Mouse (Mus musculus) embryo, embryonic 10 days (tissue): ENCODE measurements around the gene Fam180a.

Experiments
- DNase-seq: peaks from one replicate; pipeline ENCODE4 v3.0.0-alpha.2; 2015; ENCODE audit warnings: low spot score

Fam180a gene

DNA sequence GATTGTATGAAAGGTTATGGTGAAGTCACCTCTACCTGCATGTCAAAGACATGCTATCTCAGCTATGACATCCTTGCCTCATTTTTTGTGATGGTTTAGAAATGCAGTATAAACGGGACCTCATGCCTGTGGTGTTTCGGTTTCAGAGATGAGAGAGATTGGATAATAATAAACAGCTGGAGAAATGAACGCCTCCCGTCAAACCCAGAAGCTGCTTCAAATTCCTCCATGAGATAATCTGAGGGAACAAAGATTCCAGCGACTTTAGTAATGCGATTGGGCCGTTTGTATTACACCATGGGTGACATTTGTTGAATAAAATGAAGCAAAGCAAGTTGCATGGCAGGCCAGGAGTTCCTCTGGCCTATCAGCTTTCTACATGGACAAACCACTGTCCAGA, 16.5 kb downstream of the Fam180a start:
- DNase-seq, result no peak

DNA sequence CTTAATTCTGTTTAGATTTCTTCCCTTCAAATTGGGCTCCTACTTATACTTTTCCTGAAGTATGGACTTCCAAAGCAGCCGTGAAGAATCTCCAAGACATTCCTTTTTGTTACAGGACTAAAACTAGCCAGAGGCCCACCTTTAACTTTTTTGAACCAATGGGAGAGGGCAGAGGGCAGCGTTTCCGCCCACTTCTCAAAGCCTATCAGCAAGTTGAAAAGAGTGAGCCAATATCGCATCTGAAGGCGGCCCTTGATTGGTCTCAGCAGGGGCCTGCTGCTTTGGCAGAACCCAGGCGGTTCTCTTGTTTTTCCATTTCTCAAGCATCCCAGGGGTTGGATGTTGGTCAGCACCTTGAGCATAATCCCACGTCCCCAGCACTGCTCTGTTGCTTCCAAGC, 17.9 kb downstream of the Fam180a start, which contains the start of gene Slc13a4:
Gene Slc13a4 (minus strand): TSS at position 95 of the 400 bp plus-strand sequence.
- DNase-seq, result no peak

DNA sequence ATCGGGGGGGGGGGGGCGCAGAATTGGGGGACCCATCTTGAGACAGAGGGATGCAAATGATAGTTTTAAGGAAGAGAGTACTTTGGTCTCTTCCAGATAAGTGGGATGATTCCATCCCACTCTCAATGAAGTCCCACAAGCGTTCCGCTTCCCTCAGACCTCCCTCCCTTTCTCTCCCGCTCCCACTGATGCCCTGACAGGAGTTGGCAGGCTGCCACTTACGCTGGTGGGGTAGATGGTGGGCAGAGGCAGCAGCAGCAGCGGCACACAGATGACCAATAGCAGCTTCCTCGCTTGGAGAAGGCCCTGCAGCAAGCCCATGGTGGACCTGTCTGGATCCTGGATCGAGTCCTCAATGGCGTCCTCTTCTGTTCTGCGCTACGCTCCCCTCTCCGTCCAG, 18.8 kb downstream of the Fam180a start:
- DNase-seq, result no peak

DNA sequence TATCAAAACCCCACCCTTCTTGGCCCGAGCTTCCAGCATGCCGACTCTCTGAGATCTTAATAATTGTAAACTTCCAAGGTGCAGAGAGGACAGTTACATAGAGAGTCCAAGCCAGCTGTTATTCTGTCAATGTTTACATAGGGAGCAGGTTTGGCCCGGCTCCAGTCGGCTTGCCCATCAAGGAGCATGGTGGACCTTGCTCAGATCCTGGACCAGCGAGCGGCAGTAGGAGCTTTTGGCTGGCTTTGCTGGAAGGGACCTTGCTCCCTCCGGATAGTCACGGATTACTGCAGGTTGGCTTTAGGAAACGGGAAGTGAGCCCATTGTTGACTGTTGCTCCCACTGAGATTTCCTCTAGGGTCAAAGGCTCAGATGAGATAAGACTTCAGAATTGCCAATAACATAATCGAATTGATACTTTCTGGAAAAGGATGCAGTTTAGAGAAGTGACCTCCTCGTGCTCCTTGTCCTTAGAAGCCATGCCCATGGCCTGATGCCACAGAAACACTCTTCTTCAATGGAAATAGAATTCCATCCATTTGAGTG, 22.5 kb downstream of the Fam180a start:
- no peak for DNase-seq

DNA sequence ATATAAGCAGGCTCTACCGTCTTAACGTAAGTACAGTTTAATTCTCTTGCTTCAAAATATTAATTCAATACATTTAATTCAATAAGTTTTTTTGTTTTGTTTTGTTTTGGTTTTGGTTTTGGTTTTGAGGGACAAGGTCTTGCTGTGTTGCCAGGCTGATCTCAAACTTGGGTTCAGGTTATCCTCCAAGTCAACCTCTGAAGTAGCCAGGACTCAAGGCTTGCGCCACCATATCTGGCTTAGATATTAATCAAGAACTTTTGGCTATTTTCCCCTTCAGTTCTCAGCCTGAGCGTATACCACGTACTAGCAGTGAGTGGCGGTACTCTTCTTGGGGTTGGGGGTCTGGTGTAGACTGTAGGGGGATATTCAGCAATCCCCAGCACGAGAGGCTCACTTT, 23.4 kb downstream of the Fam180a start:
- no peak for DNase-seq

DNA sequence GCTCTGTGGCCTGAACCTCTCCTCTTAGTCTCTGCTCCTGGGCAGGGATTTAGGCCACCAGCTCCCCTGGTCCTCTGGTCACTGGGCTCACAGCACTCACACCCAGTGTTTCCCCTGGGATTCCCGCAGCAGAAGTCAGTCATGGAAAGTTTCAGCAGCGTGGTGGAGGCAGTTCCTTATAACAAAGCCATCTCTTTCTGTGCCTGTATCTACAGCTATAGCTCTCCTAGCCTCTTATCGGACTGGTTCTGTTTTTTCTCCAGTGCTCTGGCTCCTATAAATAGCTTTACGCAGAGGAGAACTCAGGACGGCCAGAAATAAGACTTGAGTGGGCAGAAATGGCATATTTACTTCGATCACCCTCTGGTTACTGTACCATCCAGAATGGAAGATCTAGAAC, 27.6 kb downstream of the Fam180a start:
- DNase-seq, result no peak

DNA sequence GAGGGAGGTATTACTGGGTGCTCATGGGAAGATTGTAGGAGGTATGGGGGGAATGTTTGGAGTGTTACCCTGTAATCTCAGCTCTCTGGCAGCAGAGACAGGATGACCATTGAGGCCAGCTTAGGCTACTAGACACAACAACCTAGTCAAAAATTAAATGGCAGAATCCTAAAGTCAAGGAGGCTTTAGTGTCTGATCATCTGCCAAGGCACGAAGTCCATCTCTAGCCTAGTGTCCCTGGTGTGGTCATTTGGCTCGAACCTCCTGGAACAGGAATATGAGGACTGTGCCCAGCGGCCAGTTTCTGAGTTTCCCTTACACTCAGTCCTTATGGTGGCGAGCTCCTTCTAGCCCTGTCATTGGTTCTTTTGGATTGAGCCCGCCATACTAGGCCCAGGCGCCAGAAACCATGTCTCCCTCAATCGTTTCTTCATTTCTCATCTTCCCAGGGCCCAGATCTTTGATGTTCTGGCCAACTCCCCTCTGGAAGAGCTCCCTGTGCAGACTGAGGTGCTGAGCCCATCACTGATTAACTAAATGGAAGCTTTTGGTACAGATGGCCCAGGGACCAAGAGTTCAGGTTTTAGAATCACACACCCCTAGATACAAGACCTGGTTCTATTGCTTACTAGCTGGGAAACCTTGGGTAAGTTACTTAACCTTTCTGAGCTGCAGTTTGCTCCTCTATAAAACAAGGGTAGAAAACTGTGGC, 28.3 kb downstream of the Fam180a start:
- DNase-seq, result no peak

DNA sequence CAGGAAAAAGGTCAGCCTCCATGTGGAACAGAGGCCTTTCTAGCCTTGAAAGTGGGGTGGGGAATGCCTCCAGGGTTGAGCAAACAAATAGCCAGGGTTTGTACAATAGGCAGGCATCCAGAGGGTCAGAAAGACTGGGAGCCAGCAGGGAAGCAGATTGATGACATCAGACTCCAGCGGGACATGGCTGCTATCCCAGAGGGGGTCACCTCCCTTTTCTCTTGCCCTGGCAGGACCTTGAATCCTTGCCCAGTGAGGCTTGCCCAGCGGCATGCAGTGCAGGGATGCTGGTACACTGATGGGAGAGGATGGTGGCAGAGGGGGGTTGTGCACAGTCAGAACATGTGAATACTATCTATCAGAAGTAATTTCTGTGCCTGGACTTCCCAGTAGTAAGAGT, 28.9 kb downstream of the Fam180a start:
- no peak for DNase-seq

DNA sequence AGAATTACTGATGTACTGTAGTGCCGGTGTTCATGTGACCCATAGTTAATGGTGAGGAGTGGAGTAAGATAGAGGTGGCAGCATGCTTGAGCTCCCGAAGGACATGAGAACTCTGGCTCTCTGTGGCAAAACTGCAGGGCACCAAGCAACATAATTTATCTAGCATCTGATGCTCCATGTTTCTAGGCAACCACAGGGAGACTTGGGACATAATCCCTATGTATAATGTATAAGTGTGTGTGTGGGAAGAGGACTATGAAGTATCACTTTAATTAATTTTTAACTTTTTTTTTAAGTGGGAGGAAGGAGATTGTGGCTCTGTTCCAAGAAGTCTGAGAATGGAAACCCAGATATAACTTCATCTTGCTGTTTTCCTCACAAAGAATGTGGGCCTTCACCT, 31.0 kb downstream of the Fam180a start:
- DNase-seq, result no peak

DNA sequence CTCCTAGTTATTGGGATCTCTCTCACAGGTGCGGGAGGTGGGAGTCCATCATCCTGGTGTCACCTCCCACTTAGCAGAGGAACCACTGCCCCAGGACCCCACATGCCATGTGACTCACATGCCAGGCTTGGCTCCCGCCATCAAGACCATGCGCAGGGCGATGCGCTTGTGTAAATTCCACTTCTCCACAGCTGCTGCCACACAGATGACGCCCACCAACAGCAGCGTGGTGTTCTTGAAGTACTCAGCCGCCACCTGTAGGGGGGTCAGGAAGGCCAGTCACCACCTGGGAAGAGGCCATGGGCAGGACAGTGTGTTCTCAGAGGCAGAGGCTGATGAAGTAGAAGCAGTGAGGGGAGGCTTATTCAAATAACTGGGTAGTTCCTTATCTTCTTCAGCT, 36.3 kb downstream of the Fam180a start:
- no peak for DNase-seq

DNA sequence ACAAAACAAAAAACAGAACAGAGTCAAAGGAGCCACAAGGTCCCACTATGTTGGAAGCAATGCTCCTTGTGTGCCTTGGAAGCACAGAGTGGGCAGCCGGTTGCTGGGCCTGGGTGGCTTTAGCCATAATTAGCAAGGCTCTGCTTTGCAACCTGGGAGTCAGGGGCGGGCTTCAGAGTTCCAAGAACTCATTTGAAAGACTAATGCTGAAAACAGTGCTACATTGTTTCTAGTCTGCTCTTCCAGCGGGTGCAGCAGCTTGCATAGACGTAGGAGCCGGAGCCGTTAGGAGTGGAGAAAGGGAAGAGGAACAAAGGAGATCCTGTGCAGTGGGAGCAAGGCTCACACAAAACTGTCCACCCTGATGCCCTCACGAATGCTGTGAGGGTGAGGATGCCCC, 37.0 kb downstream of the Fam180a start:
- DNase-seq, result no peak

DNA sequence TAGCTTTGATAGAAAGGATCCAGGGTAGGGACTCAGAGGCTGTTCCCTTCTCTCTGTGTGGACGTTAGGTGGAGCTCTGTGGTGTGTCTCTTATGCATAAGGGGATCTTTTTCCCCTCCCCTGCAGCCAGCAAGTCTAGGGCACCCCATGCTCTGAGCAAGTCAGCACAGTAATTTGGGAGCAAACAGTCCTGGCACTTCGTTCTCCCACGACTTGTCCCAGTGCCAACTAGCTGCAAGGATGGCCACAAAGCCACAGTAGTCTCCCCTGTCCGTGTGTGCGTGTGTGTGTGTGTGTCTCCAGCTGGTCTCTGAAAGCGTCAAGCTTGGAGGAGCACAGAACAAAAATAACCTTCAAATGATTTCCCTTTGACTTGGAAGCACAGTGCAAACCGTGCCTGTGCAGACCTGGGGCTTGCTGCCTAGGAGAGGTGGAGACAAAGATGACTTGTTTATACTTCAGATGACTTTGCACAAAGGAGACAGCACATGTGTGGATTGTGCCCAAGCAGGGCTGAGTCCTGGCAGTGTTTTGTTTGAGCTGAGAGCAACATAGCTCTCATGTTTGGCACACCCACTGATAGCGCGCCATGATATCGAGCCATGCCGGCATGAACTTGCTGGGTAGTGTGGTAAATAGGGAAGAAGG, 37.7 kb downstream of the Fam180a start:
- no peak for DNase-seq

DNA sequence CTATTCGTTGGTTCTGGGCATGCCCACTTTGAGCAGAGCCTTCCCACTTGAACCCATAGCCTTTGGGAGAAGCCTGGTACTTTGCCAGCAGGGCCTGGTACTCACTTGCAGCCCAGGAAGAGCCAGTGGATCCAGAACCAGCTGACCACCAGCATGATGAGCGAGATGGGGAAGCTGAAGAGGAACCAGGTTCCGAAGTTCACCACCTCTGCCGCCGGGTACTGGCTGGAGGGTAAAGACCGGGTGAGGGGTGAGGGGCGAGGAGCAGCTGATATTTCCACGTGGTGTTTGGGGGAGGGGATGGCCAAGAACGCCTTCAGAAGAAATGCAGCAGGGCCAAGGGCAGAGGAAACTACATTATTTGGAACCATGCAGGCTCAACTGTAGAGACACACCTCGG, 46.6 kb downstream of the Fam180a start:
- DNase-seq, result no peak

DNA sequence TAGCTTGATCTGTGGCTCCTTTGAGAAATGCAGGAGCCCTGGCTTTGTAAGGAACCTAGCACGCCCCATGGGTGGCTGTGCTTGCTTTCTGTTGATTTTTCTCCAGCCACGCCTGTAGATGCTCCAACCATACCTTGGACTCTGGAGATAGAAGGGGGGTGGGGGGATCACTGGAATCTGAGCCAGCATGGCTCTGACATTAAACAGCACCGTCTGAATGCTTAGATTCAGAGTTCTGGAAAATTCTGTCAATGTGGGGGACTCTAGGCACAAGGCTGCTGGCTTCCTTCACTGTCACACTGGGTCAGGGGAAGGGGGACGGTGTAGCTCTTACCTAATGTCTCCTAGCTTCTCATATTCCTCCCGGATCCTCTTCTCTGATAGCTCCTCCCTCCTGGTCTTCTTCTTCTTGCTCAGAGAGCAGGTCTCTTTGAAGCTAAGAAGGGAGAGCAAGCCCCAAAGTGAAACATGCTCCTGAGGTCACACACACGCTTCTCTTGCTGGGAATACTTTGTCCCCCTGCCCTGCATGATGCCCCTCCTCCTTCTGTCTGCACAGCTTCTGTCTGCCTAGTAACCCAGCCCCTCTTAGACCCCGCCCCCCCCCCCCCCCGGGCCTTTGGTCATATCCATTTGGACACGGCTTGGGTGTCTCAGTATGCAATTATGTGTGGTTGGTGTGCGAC, 47.9 kb downstream of the Fam180a start:
- no peak for DNase-seq

DNA sequence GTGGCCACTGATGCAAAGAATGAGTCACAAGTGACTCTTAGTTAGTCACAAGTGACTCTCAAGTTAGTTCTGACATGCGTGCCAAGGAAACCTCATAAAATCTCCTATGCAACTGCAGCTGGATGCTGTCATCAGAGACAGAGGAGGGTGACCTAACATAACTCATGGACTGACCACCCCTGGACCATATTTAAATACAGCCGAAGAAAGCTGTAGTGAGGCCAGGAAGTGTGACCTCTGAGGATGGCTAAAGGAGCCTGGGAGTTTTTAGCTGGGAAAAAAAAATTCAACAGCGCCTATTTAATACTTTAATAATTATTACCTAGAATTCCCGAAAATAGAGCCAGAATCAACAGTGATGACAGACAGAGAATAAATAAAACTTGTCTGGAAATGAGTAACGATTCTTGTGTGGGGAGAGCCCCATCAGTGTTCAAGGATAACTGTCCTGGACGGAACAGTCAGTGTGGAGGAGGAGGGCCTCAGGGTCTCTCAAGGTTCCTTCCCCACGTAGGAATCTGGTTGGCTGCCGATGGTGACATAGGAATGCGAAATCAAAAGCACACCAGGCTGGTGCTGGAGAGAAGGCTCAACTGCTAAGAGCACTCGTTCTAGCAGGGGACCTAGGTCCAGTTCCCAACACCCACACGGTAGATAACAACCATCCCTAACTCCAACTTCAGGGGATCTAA, 52.4 kb downstream of the Fam180a start:
- DNase-seq, result no peak

DNA sequence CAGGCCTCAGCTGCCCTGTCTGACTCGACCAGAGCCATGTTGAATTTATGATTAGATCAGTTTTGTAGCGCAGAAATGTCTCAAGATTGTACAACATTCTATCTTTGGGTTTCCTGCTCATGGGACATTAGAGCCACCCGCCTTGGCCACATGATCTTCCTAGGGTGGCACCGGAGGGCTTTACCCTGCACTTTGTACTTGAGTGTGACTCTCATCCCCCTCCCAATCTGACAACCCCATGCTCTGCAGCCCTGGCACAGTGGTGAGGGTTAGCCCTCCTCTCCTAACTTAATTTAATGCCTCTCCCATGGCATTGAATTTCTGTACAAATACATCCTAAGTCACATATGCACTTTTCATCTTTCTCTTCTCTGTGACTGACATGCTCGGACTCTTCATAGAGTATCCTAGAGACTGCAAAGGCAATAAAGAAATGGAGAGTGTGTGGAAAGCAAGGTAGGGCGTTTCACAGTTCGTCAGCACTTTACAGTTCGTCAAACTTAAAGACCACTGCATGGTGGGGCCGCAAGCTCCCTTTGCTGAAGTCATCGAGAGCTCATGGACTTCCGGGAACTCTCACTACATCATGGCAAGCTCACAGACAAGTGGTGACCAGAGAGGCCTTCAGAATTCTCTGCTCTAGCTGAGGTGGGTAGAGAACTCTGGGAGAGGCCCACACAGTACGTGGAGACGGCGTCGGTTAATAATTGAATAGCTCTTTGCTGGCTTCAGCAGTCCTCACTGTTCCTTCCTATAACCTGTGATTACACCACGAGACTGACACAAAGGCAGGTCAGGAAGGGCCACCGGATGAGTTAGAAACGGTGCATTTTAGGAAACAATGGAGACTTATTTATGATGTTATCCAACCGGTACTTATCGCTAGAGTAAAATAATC, 53.8 kb downstream of the Fam180a start:
- DNase-seq, result no peak

DNA sequence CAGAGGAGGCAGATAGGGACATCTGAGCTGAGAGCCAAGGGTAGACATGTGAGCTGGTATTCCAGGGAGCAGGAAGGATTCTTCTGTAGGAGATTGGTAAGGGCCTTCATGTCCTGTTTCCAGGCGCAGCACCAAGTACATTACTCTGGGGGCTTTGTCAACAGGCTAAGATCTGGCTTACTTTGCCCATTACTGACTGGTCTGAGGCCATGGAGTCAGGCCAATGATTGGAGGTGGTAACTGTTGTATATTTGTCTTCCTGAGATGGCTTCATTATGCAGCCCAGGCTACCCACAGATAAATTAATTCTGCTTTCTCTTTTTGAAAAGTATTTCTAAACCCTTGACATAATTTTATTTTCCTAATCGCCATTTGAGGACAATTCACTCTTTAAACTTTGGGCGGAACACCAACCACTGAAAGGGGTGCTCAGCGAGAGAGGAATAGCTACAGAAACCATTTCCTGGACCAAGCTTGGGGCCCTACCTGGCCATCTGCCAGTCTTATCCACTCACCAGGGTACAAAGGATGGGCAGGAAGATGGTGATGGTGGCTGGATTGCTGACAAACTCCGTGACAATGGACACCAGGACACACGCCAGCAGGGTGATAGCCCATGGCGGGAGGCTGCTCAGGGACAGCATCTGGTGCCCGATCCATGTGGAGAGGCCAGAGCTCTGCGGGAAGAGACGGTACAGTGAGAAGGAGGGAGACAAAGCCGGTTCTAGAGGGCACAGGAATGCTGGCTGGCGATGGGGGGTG, 54.7 kb downstream of the Fam180a start:
- DNase-seq, result no peak

DNA sequence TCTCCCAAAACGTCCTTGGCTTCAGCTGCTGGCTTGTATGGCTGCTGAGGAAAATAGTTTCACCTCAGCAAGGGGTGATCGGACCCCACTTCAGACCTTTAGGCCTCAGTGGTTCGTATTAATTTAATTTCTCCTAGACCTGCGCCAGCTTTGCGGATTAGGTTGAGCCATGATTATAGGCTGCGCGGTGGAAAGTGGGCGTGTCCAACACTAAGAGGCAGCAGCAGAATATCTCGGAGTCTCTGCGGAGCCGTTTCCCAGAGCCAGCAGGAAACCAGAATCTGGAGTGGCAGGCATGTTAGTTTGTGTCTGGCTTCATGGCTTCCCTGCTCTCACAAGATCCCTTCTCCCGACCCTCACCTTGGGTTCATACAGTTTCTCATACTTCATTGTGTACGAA, 56.3 kb downstream of the Fam180a start:
- DNase-seq, result no peak

DNA sequence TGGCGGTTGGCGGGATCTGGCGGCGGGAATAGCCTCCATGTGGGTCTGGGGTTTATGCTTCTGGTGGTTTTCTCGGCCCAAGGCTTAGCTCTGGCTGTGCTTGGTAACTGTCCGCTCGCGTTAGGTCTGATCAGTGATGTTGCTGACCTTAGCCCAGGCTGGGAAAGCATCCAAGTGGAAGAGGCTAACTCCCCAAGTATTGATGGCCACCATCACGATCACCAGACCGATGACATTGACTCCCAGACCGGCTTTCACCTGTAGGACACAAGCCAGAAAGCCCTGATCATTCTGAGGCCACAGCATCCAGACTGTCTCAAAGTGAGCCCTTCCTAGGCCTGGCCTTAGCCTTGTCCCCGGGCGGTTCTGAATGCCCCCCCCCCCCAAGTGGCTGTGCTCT, 57.2 kb downstream of the Fam180a start:
- no peak for DNase-seq

DNA sequence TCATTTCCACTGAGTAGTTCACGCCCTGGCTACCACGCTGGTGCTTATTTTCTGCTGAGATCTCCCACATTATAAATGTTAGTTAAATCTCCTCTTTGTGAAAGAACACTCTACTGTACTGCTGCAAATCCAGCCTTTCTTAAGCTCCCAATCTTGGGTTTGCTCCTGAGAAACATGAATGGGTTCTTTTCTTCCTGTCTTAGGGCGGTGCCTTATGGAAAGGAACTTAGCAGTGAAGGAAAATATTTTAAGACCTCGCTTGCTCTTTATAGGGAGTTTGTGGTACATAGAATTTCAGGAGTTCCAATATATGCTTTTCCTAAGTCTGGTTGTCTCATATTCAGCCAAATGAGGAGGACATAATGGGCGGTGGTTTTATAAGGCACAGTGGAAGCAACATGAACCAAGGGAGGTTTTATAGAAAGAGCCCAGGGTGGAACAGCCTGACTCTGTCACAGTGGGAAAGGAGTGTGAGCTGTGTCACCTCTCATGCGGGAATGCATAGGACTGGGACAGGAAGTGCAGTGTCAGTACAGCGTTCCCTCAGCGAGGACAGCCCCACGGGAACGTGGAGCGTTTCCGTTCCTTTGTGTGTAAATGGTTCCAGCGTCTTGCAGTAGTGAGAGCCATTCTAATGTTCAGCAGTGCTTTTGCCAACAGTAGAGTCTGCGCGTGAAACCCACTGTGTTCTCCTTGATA, 60.2 kb downstream of the Fam180a start:
- DNase-seq, result no peak
